In genomic region chr9:14307341-14307740, GRCm38 (mm10) we compare ENCODE assay signal across 27 mouse cellular contexts. TPM values are rescaled to one million over a fixed set of nuclear protein-coding genes. Genes with fewer than 3 reads are reported as not detected.
A peak's percentile ranks its signal among the peaks of the same experiment; 100 is the strongest.
DNase-seq lines count a peak whose midpoint lies in the region; ATAC-seq and TF ChIP-seq lines count a peak whose summit lies in the region.
"Had no signal": no experiment of that assay in that cellular context is flagged by ENCODE, and none has a peak within 500 bp of the region (broad histone marks: within the 10 kb centered on the region; RNA-seq: fewer than 3 reads in every experiment).

No protein-coding gene starts in this region.

- H3K27ac ChIP-seq in kidney, adult 2 months (ENCODE audit: insufficient read depth, low read depth, low read length): no peak overlapping the region
- H3K27ac ChIP-seq in liver, embryonic 13.5 days: no peak overlapping the region
- no peak overlapping the region for H3K27ac ChIP-seq in liver, postnatal 0 days (ENCODE audit: low read depth)
- no peak overlapping the region for H3K27ac ChIP-seq in intestine, embryonic 16.5 days (ENCODE audit: low read length)
- H3K27ac ChIP-seq: embryonic facial prominence, embryonic 10.5 days; embryonic facial prominence, embryonic 13.5 days; forebrain, embryonic 12.5 days; forebrain, embryonic 15.5 days; heart, embryonic 15.5 days; hindbrain, embryonic 10.5 days; hindbrain, embryonic 13.5 days had no signal

- no peaks in the 10 kb centered on the region for H3K27me3 ChIP-seq in kidney, adult 2 months (replicated peaks; ENCODE audit: control insufficient read depth, insufficient read depth, low read length)
- no peaks in the 10 kb centered on the region for H3K27me3 ChIP-seq in liver, embryonic 13.5 days
- H3K27me3 ChIP-seq in liver, postnatal 0 days (ENCODE audit: insufficient read depth, low read length): no peaks in the 10 kb centered on the region
- no peaks in the 10 kb centered on the region for H3K27me3 ChIP-seq in intestine, embryonic 16.5 days (replicated peaks; ENCODE audit: control insufficient read depth, insufficient read depth, low read length)
- H3K27me3 ChIP-seq: embryonic facial prominence, embryonic 13.5 days; forebrain, embryonic 12.5 days; heart, embryonic 12.5 days; heart, embryonic 15.5 days; hindbrain, embryonic 13.5 days had no signal

- H3K9me3 ChIP-seq in liver, embryonic 13.5 days (replicated peaks): no peaks in the 10 kb centered on the region
- H3K9me3 ChIP-seq in liver, postnatal 0 days (ENCODE audit: low read length): no peaks in the 10 kb centered on the region
- no peaks in the 10 kb centered on the region for H3K9me3 ChIP-seq in intestine, embryonic 16.5 days (ENCODE audit: control insufficient read depth, low read length)
- H3K9me3 ChIP-seq: embryonic facial prominence, embryonic 10.5 days; embryonic facial prominence, embryonic 13.5 days; forebrain, embryonic 12.5 days; forebrain, embryonic 15.5 days; heart, embryonic 12.5 days; heart, embryonic 15.5 days; hindbrain, embryonic 10.5 days; hindbrain, embryonic 13.5 days had no signal

- TF ChIP-seq EP300 in liver, postnatal 0 days (IDR thresholded peaks at IDR 0.05; ENCODE audit: low read depth): no peak

- peaks cover 8% of the 10 kb centered on the region; the same call in 1 of the 2 replicates for H3K4me1 ChIP-seq in kidney, adult 2 months (ENCODE audit: control insufficient read depth, insufficient read depth, low read length)
- H3K4me1 ChIP-seq in liver, embryonic 13.5 days (replicated peaks): no peaks in the 10 kb centered on the region
- peaks cover 4% of the 10 kb centered on the region; the same call in 1 of the 2 replicates for H3K4me1 ChIP-seq in liver, postnatal 0 days (ENCODE audit: insufficient read depth)
- no peaks in the 10 kb centered on the region for H3K4me1 ChIP-seq in intestine, embryonic 16.5 days (ENCODE audit: control insufficient read depth, insufficient read depth, low read length)
- H3K4me1 ChIP-seq: embryonic facial prominence, embryonic 10.5 days; embryonic facial prominence, embryonic 13.5 days; heart, embryonic 15.5 days had no signal

- no peaks in the 10 kb centered on the region for H3K36me3 ChIP-seq in kidney, adult 2 months (ENCODE audit: control insufficient read depth, insufficient read depth, low read length)
- no peaks in the 10 kb centered on the region for H3K36me3 ChIP-seq in liver, embryonic 13.5 days
- H3K36me3 ChIP-seq in liver, postnatal 0 days (replicated peaks; ENCODE audit: insufficient read depth, low read length): no peaks in the 10 kb centered on the region; the same call in 1 of the 2 replicates
- H3K36me3 ChIP-seq in intestine, embryonic 16.5 days (ENCODE audit: control insufficient read depth, insufficient read depth, low read length): no peaks in the 10 kb centered on the region

- H3K4me3 ChIP-seq in kidney, adult 2 months (ENCODE audit: insufficient read depth, low read depth, low read length): no peak overlapping the region
- no peak overlapping the region for H3K4me3 ChIP-seq in liver, embryonic 13.5 days (replicated peaks)
- no peak overlapping the region for H3K4me3 ChIP-seq in liver, postnatal 0 days (ENCODE audit: low read depth, low read length)
- H3K4me3 ChIP-seq in intestine, embryonic 16.5 days (ENCODE audit: low read length): no peak overlapping the region
- H3K4me3 ChIP-seq: embryonic facial prominence, embryonic 10.5 days; embryonic facial prominence, embryonic 13.5 days; erythroblast, embryonic 14.5 days; forebrain, embryonic 12.5 days; forebrain, embryonic 15.5 days; heart, embryonic 12.5 days; heart, embryonic 15.5 days; hindbrain, embryonic 10.5 days; hindbrain, embryonic 13.5 days had no signal

- no peak for TF ChIP-seq CTCF in kidney, adult 2 months (conservative IDR thresholded peaks at IDR 0.05; ENCODE audit: insufficient read depth, insufficient read length, low read depth, low read length)
- TF ChIP-seq CTCF in liver, postnatal 0 days (IDR thresholded peaks at IDR 0.05; ENCODE audit: low read depth): no peak

- H3K4me2 ChIP-seq in liver, embryonic 13.5 days: no peak overlapping the region
- no peak overlapping the region for H3K4me2 ChIP-seq in liver, postnatal 0 days (ENCODE audit: low read depth, low read length)
- no peak overlapping the region for H3K4me2 ChIP-seq in intestine, embryonic 16.5 days (ENCODE audit: low read depth, low read length)
- H3K4me2 ChIP-seq: embryonic facial prominence, embryonic 13.5 days; forebrain, embryonic 12.5 days; forebrain, embryonic 15.5 days; heart, embryonic 12.5 days; heart, embryonic 15.5 days; hindbrain, embryonic 13.5 days had no signal

- peak; percentile 23; the same call in 1 of the 2 replicates for ATAC-seq in liver, embryonic 13.5 days (ENCODE audit: low read depth)
- no peak for ATAC-seq in liver, postnatal 0 days
- peak; percentile 48; the same call in 1 of the 2 replicates for ATAC-seq in intestine, embryonic 16.5 days
- ATAC-seq: CD4-positive, CD25-positive, alpha-beta regulatory T cell, adult 4 months; forebrain, embryonic 15.5 days had no signal

- no peak overlapping the region for H3K9ac ChIP-seq in liver, embryonic 13.5 days
- no peak overlapping the region for H3K9ac ChIP-seq in liver, postnatal 0 days (replicated peaks)
- H3K9ac ChIP-seq in intestine, embryonic 16.5 days (ENCODE audit: low read depth, low read length): no peak overlapping the region
- H3K9ac ChIP-seq: embryonic facial prominence, embryonic 13.5 days; forebrain, embryonic 12.5 days; forebrain, embryonic 15.5 days; heart, embryonic 12.5 days; heart, embryonic 15.5 days; hindbrain, embryonic 13.5 days had no signal

- no peak for TF ChIP-seq POLR2A in kidney, adult 2 months (IDR thresholded peaks at IDR 0.05; ENCODE audit: low read depth, low read length)

- DNase-seq in kidney, adult 2 months: peak; percentile 59
- no peak for DNase-seq in kidney, postnatal 14 days
- no peak for DNase-seq in liver, embryonic 13.5 days
- DNase-seq in liver, postnatal 0 days: no peak
- DNase-seq in yolk sac, embryonic 10.5 days (ENCODE audit: low spot score): peak; percentile 32
- DNase-seq: adrenal gland, adult 2 months; adrenal gland, postnatal 14 days; cerebellum, adult 11 months; cerebellum, adult 2 months; cerebellum, adult 9-11 months; cerebellum, postnatal 36 days; embryo, embryonic 11 days; gastrocnemius, postnatal 25 days; heart, adult 18-20 months; heart, postnatal 10 days; heart, postnatal 36 days had no signal

- 44% methylated on average over 3 of the region's 3 CpGs for WGBS in kidney, adult 2 months
- WGBS in liver, embryonic 13.5 days (ENCODE audit: insufficient replicate concordance): 55% methylated on average over 3 of the region's 3 CpGs
- WGBS in liver, postnatal 0 days (ENCODE audit: insufficient replicate concordance): 45% methylated on average over 3 of the region's 3 CpGs
- WGBS in intestine, embryonic 16.5 days: 72% methylated on average over 3 of the region's 3 CpGs

RNA-seq across cellular contexts. Expression of gene Sesn3, which starts 32.5 kb away (rescaled TPM):
- 11.1 and 13.0 TPM in 2 replicates for polyA plus RNA-seq in kidney, adult 2 months (2012; rRNA removed)
- polyA plus RNA-seq in liver, embryonic 13.5 days (2015; fragmentation: Nextera tagmentation; extraction: Ambion mirVana): 1.8 and 3.3 TPM in 2 replicates
- polyA plus RNA-seq in liver, postnatal 0 days (2015; fragmentation: Nextera tagmentation; extraction: Ambion mirVana): 3.4 and 3.7 TPM in 2 replicates
- polyA plus RNA-seq in intestine, embryonic 16.5 days (2015; fragmentation: Nextera tagmentation; extraction: Ambion mirVana): 10.4 and 10.6 TPM in 2 replicates

Comparison
In these comparisons a context has a peak if more than half of its experiments do, and no peak if none do; other contexts are left out.
1. DNase-seq: peak in kidney, adult 2 months (single experiment) and yolk sac, embryonic 10.5 days (single experiment); none in kidney, postnatal 14 days (single experiment), liver, embryonic 13.5 days (single experiment) and liver, postnatal 0 days (single experiment).